Mouse (Mus musculus) heart, postnatal 0 days (tissue): ENCODE data around the gene Kansl3.

ENCODE experiments used
- CTCF ChIP-seq: IDR thresholded peaks from 2 replicates; pipeline ENCODE4 v1.5.1; 2016; ENCODE audit warnings: antibody characterized with exemption, control low read depth, low read depth
- EP300 ChIP-seq: IDR thresholded peaks from 2 replicates; pipeline ENCODE4 v1.6.1; 2016; ENCODE audit warnings: antibody characterized with exemption, low read depth

GRCm38 (mm10) chr1:36371934-36372845 is 3.2 kb upstream of the Kansl3 start, which contains the start of gene Fer1l5:
- TF ChIP-seq CTCF, result no peak
- TF ChIP-seq EP300, result no peak
